Mouse (Mus musculus): ENCODE measurements around the gene Klc2. TPM values are rescaled to one million over a fixed set of nuclear protein-coding genes. Genes with fewer than 3 reads are reported as not detected.

The Klc2 gene
- polyA plus RNA-seq, 1 experiment from 2014 or later: 55.5 TPM

DNA sequence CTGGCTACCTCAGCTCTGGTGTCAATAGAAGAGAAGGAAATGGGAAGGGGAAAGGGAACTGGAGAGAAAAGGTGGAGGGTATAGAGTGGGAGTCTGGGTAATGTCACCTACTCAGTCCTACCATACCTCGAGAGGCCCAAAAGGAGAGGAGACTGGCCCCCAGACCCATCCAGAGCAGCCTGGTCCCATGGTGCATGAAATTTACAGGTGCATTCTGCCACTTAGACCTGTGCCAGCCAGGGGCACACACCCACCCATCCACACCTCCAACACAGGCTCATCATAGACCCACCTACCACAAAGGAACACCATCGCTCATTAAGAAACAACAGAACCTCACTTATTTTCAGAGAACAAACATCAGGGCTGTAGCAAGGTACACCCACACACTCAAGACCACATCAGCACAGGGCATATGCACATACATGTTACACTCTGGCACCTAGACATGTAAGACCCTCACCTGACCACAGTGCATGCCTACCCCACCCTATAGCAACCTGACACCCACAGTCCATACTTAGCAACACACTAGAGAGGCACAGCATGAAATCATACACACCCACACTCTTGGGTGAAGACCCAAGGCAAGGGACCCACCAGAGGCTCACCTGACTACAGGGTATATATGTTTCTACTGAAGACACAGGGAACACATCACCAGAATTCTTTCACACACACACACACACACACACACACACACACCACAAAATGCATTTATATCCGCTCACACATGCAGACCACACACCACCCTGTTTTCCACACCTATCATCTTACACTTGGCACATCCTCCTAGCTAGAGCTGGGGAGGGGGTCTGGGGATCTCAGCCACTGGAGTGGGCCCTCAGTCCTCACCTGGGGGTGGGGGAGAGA lies 34.2 kb downstream of the Klc2 start:
- H3K9ac ChIP-seq (replicated peaks; ENCODE audit: low read depth, low read length): peak overlapping the region; percentile 71
- H3K36me3 ChIP-seq (ENCODE audit: control insufficient read depth, insufficient read depth): no peaks in the 10 kb centered on the region
- 59% methylated on average over 3 of the region's 3 CpGs for WGBS
- peak overlapping the region; percentile 64 for H3K4me3 ChIP-seq (replicated peaks; ENCODE audit: low read length)
- ATAC-seq: no peak
- no peaks in the 10 kb centered on the region for H3K9me3 ChIP-seq (ENCODE audit: control insufficient read depth, low read length)
- H3K27me3 ChIP-seq (replicated peaks; ENCODE audit: control insufficient read depth, insufficient read depth, low read length): peaks cover 58% of the 10 kb centered on the region
- H3K4me1 ChIP-seq (replicated peaks; ENCODE audit: control insufficient read depth, insufficient read depth, low read length): peaks cover 20% of the 10 kb centered on the region
- H3K27ac ChIP-seq (ENCODE audit: low read length): no peak overlapping the region; the same call in 1 of the 2 replicates
- H3K4me2 ChIP-seq (ENCODE audit: low read length): peak overlapping the region; percentile 85

DNA sequence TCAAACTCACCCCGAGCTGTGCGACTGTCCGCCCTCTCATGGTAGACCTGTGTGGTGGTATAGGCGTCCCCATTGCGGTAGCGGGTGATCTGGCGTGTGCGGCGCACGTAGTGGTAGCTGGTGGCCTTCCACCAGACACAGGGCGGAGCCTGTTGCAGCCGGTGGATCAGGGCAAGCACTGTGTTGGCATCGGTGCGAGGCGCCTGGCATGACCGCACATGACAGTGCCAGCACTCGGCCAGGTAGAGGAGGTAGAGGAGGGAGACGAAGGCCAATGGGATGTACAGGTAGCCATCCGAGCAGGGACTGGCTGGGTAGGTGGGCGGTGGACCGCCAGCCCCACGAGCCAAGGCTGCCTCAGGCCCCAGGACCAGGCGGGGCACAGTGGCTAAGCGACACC lies 35.8 kb downstream of the Klc2 start:
- no peaks in the 10 kb centered on the region for H3K9me3 ChIP-seq (ENCODE audit: control insufficient read depth, low read length)

DNA sequence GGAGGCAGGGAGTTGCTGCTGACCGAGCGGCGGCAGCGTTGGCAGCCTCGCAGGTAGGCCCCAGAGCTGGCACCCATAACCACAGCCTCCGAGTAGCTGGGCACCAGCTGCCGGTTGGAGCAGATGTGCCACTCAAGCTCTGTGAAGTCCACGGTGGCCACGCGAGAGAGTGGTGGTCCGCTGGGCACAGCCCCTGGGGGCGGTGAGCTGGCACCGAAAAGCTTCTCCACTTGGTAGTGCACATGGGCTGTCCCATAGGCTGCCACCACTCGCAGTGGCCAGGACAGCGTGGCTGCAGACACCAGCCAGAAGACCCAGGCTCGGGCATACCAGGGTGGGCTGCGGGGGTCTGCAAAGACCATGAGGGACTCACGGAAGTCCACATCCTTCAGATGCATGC lies 36.4 kb downstream of the Klc2 start:
- Histone ChIP-seq H3K36me3 (ENCODE audit: control insufficient read depth, insufficient read depth) (no peaks in the 10 kb centered on the region), H3K4me1 (replicated peaks; ENCODE audit: control insufficient read depth, insufficient read depth, low read length) (peaks cover 10% of the 10 kb centered on the region), H3K27me3 (replicated peaks; ENCODE audit: control insufficient read depth, insufficient read depth, low read length) (peaks cover 61% of the 10 kb centered on the region), H3K9me3 (ENCODE audit: control insufficient read depth, low read length) (no peaks in the 10 kb centered on the region), H3K4me3 (replicated peaks; ENCODE audit: low read length) (no peak overlapping the region), H3K27ac (ENCODE audit: low read length) (no peak overlapping the region), H3K9ac (replicated peaks; ENCODE audit: low read depth, low read length) (no peak overlapping the region), H3K4me2 (ENCODE audit: low read length) (no peak overlapping the region)
- no peak for ATAC-seq
- WGBS: 71% methylated on average over 18 of the region's 18 CpGs

More for the DNA sequence above, 35.8 kb downstream of the Klc2 start:
- Histone ChIP-seq H3K4me3 (replicated peaks; ENCODE audit: low read length) (no peak overlapping the region), H3K9ac (replicated peaks; ENCODE audit: low read depth, low read length) (no peak overlapping the region), H3K4me2 (ENCODE audit: low read length) (no peak overlapping the region), H3K27ac (ENCODE audit: low read length) (no peak overlapping the region), H3K27me3 (replicated peaks; ENCODE audit: control insufficient read depth, insufficient read depth, low read length) (peaks cover 61% of the 10 kb centered on the region), H3K36me3 (ENCODE audit: control insufficient read depth, insufficient read depth) (no peaks in the 10 kb centered on the region), H3K4me1 (replicated peaks; ENCODE audit: control insufficient read depth, insufficient read depth, low read length) (peaks cover 13% of the 10 kb centered on the region)
- 72% methylated on average over 24 of the region's 24 CpGs for WGBS
- no peak for ATAC-seq

DNA sequence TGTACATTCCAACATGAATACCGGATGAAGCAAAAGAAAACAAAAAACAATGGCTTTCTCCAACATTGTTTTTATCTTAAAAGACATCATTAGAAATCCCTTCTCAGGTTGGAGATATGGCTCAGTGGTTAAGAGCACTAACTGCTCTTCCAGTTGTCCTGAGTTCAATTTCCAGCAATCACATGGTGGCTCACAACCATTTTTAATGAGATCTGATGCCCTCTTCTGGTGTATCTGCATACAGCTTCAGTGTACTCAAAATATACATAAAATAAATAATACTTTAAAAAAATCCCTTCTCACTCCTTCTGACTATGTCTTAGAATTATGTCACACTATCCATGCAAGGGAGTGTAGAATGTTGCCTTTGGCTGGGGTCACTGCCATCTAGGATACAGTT lies 39.1 kb downstream of the Klc2 start:
- no peak for ATAC-seq
- Histone ChIP-seq H3K27ac (ENCODE audit: low read length) (no peak overlapping the region), H3K4me2 (ENCODE audit: low read length) (no peak overlapping the region), H3K27me3 (replicated peaks; ENCODE audit: control insufficient read depth, insufficient read depth, low read length) (peaks cover 40% of the 10 kb centered on the region), H3K4me1 (replicated peaks; ENCODE audit: control insufficient read depth, insufficient read depth, low read length) (no peaks in the 10 kb centered on the region), H3K9me3 (ENCODE audit: control insufficient read depth, low read length) (no peaks in the 10 kb centered on the region), H3K9ac (replicated peaks; ENCODE audit: low read depth, low read length) (no peak overlapping the region), H3K36me3 (ENCODE audit: control insufficient read depth, insufficient read depth) (no peaks in the 10 kb centered on the region), H3K4me3 (replicated peaks; ENCODE audit: low read length) (no peak overlapping the region)
- 88% methylated on average over 1 of the region's 1 CpGs for WGBS

DNA sequence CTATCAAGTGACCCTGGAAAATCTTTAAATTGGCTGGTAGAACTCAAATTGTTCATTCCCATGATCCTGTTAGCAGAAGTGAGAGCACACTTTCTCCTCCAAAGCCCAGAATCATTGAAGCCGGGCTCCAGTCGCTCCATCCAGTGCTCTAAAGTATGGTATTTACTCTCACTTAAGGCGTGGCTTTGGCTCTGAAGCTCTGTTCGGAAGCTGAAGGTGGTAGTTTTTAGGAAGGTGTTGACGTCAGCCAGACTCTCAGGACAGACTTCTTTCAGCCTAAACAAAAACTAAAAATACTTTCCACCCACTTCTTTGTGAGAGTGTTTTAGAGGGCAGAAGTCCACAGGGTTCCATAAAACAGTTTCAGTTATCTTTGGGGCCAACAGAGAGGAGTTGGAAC lies 44.8 kb downstream of the Klc2 start:
- H3K27ac ChIP-seq (ENCODE audit: low read length): no peak overlapping the region
- peaks cover 22% of the 10 kb centered on the region for H3K4me1 ChIP-seq (replicated peaks; ENCODE audit: control insufficient read depth, insufficient read depth, low read length)
- H3K36me3 ChIP-seq (ENCODE audit: control insufficient read depth, insufficient read depth): no peaks in the 10 kb centered on the region
- peaks cover 10% of the 10 kb centered on the region; the same call in 1 of the 2 replicates for H3K27me3 ChIP-seq (replicated peaks; ENCODE audit: control insufficient read depth, insufficient read depth, low read length)
- H3K4me3 ChIP-seq (replicated peaks; ENCODE audit: low read length): no peak overlapping the region
- H3K9me3 ChIP-seq (ENCODE audit: control insufficient read depth, low read length): no peaks in the 10 kb centered on the region
- 39% methylated on average over 5 of the region's 5 CpGs for WGBS
- ATAC-seq: no peak
- no peak overlapping the region for H3K4me2 ChIP-seq (ENCODE audit: low read length)
- H3K9ac ChIP-seq (replicated peaks; ENCODE audit: low read depth, low read length): no peak overlapping the region

DNA sequence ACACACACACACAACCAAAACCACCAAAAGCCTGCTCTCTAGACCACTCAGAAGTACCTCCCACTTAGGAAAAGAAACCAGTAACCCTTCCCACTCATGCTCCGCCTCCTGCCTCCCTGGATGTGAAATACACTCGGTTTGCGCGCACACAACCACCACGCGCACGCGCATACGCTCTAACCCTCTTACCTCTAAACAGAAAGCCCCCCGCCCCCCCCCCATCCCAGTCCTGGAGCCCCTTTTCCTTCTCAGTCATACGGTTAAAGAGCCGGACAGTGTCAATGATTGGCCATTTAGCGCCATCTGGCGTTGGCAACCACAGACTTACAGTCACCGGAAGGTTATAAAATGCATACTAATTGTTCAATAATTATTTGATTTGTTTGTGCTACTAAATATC lies 45.3 kb downstream of the Klc2 start:
- no peaks in the 10 kb centered on the region for H3K36me3 ChIP-seq (ENCODE audit: control insufficient read depth, insufficient read depth)
- ATAC-seq: no peak
- H3K9me3 ChIP-seq (ENCODE audit: control insufficient read depth, low read length): no peaks in the 10 kb centered on the region
- no peak overlapping the region for H3K9ac ChIP-seq (replicated peaks; ENCODE audit: low read depth, low read length)
- H3K4me1 ChIP-seq (replicated peaks; ENCODE audit: control insufficient read depth, insufficient read depth, low read length): peaks cover 27% of the 10 kb centered on the region
- H3K27me3 ChIP-seq (replicated peaks; ENCODE audit: control insufficient read depth, insufficient read depth, low read length): peaks cover 7% of the 10 kb centered on the region; the same call in 1 of the 2 replicates
- peak overlapping the region; percentile 45; the same call in 1 of the 2 replicates for H3K4me3 ChIP-seq (replicated peaks; ENCODE audit: low read length)
- peak overlapping the region; percentile 71 for H3K4me2 ChIP-seq (ENCODE audit: low read length)
- WGBS: 1% methylated on average over 15 of the region's 15 CpGs
- H3K27ac ChIP-seq (ENCODE audit: low read length): no peak overlapping the region

DNA sequence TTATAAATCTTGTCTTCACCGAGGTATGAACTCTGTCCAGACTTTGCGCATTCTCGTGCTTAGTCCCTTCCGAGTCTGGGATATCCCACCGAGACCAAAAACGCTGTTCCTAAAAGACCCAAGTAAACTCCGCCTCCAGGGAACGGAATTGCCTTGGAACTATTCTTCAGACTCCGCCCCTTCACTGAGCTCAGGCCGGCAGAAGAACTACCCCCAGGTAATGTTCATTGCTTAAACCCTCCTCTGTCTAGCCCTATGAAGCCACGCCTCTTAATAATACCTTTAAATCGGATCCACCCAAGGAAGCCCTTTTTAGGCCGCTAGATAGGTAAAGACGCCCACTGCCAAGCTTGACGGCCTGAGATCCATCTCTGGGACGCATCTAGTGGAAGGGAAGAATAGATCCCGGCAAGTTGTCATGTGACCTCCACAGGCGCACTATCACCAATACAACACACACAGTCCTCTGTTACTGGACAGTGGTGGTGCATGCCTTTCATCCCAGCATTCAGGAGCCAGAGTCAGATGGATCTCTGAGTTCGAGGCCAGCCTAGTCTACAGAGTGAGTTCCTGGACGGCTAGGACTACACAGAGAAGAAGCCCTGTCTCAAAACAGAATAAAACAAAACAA lies 45.9 kb downstream of the Klc2 start:
- Histone ChIP-seq H3K4me3 (replicated peaks; ENCODE audit: low read length) (peak overlapping the region; percentile 45), H3K9me3 (ENCODE audit: control insufficient read depth, low read length) (no peaks in the 10 kb centered on the region), H3K36me3 (ENCODE audit: control insufficient read depth, insufficient read depth) (no peaks in the 10 kb centered on the region), H3K9ac (replicated peaks; ENCODE audit: low read depth, low read length) (peak overlapping the region; percentile 52; the same call in 1 of the 2 replicates), H3K27ac (ENCODE audit: low read length) (no peak overlapping the region), H3K4me1 (replicated peaks; ENCODE audit: control insufficient read depth, insufficient read depth, low read length) (peaks cover 32% of the 10 kb centered on the region), H3K27me3 (replicated peaks; ENCODE audit: control insufficient read depth, insufficient read depth, low read length) (peaks cover 6% of the 10 kb centered on the region; the same call in 1 of the 2 replicates), H3K4me2 (ENCODE audit: low read length) (peak overlapping the region; percentile 71)
- WGBS: 2% methylated on average over 20 of the region's 20 CpGs
- ATAC-seq: no peak

DNA sequence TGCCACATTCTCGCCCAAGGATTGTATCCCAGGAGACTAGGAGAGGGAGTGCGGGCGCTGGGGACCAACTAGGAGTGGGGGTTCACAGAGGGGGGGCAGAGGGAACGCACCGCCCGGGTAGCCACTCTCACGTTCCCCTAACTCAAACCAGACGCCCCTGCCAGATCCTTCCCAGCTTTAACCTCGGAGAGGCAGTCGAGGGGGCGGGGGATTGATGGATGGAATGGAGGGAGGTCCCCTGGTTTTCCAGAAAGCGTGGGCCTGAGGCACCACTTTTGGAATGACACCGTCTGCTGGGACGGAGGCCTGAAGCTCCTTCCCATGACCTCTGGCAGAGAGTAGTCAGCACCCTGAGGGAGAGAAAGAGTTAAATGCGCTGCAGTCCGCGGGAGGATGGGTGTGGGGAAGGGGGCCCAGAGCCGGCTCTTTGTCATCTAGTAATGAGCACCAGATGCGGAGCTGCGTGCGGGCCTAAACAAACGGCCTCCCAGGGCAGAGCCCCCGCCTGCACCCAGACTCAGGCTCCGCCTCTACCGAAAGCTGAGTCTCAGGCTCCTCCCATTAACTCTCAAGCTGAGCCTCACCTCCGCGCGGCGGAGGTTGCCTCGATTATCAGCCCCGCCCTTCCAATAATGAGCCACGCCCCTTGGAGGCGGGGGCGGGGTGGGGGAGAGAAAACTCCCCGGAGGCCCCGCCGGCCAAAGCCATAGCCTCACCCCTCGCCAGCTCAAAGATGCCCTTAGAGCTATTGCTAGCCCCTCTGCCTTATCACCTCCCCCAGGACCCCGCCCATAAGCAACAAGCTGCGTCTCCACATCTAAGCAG lies 46.6 kb downstream of the Klc2 start:
- peaks cover 6% of the 10 kb centered on the region; the same call in 1 of the 2 replicates for H3K27me3 ChIP-seq (replicated peaks; ENCODE audit: control insufficient read depth, insufficient read depth, low read length)
- H3K9me3 ChIP-seq (ENCODE audit: control insufficient read depth, low read length): no peaks in the 10 kb centered on the region
- H3K4me1 ChIP-seq (replicated peaks; ENCODE audit: control insufficient read depth, insufficient read depth, low read length): peaks cover 35% of the 10 kb centered on the region
- H3K4me2 ChIP-seq (ENCODE audit: low read length): peak overlapping the region; percentile 71
- ATAC-seq: peak; percentile 77
- peak overlapping the region; percentile 52 for H3K9ac ChIP-seq (replicated peaks; ENCODE audit: low read depth, low read length)
- WGBS: under 1% methylated on average over 39 of the region's 40 CpGs
- H3K27ac ChIP-seq (ENCODE audit: low read length): peak overlapping the region; percentile 60
- no peaks in the 10 kb centered on the region for H3K36me3 ChIP-seq (ENCODE audit: control insufficient read depth, insufficient read depth)
- peak overlapping the region; percentile 45 for H3K4me3 ChIP-seq (replicated peaks; ENCODE audit: low read length)

DNA sequence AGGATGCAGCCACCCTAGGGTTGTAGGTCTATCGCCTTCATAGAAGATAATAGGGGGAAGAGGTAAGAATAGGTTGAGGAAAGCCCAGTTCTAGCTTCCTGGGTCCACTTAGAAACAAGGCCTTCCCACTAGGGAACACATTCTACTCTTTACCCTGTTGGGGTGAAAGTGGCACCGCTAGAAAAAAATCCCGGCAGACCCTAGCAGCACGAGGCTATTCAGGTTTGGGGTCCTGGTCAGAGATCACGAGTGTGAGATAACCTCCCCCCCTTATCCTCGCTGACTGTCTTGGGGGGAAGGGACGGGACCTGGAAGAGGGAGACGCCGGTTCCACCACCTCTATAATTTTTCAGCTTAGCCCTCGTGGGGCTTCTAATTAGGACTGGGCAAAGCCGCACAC lies 47.3 kb downstream of the Klc2 start:
- Histone ChIP-seq H3K4me1 (replicated peaks; ENCODE audit: control insufficient read depth, insufficient read depth, low read length) (peaks cover 35% of the 10 kb centered on the region), H3K27ac (ENCODE audit: low read length) (peak overlapping the region; percentile 60), H3K9ac (replicated peaks; ENCODE audit: low read depth, low read length) (peak overlapping the region; percentile 52), H3K4me2 (ENCODE audit: low read length) (peak overlapping the region; percentile 71), H3K36me3 (ENCODE audit: control insufficient read depth, insufficient read depth) (no peaks in the 10 kb centered on the region), H3K4me3 (replicated peaks; ENCODE audit: low read length) (peak overlapping the region; percentile 45), H3K9me3 (ENCODE audit: control insufficient read depth, low read length) (no peaks in the 10 kb centered on the region), H3K27me3 (replicated peaks; ENCODE audit: control insufficient read depth, insufficient read depth, low read length) (peaks cover 6% of the 10 kb centered on the region; the same call in 1 of the 2 replicates)
- no peak for ATAC-seq
- WGBS: 5% methylated on average over 11 of the region's 11 CpGs
